Mouse (Mus musculus): Measurements from ENCODE around the gene Rabgap1l.

DNA sequence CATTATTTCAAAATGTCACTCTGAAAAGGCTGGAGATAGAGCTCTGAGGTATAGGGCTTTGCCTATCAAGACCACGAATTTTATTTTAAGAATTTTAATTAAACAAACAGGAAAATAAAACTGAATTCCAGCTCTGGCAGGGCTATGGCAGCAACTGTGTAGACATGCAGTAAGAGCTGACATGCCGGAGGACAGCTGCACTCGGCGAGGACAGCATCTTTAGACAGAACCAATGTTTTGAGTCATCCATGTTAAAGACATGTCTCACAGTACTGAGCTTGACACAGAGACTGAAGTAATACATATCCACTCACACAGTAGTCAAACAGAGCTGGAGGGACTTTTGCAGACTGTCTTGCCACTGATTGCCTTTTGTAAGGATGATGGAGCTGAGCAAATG is 532.4 kb downstream of the Rabgap1l start:
- TF ChIP-seq POLR2A (IDR thresholded peaks at IDR 0.05; ENCODE audit: borderline replicate concordance, low read depth, low read length), result no peak
- no peak for TF ChIP-seq CTCF (IDR thresholded peaks at IDR 0.05; ENCODE audit: low read depth, low read length)
